Mouse (Mus musculus): Measurements from ENCODE around the gene Gm49361.
A peak's percentile ranks its signal among the peaks of the same experiment; 100 is the strongest.
"Not testable (repeated sequence)": the region's sequence is repeated elsewhere in the genome, so short reads cannot be mapped to it uniquely, and the experiment has no call there.

Gm49361 gene

GRCm38 (mm10) chr14:57690681-57691080, 55.2 kb downstream of the Gm49361 start:
- no peak for DNase-seq (ENCODE audit: low read depth)

GRCm38 (mm10) chr14:57688066-57688465, 57.8 kb downstream of the Gm49361 start:
- not testable (repeated sequence) for DNase-seq (ENCODE audit: low read depth)

- no peak for DNase-seq (ENCODE audit: low read depth)
These were observed 58.5 kb downstream of the Gm49361 start for GRCm38 (mm10) chr14:57687441-57687840.

- no peak for DNase-seq (ENCODE audit: low read depth)
These were observed 59.3 kb downstream of the Gm49361 start for GRCm38 (mm10) chr14:57686647-57687046.

GRCm38 (mm10) chr14:57684579-57684978, 61.3 kb downstream of the Gm49361 start:
- DNase-seq (ENCODE audit: low read depth) = peak; percentile 81

- DNase-seq (ENCODE audit: low read depth) = no peak
These were observed 63.2 kb downstream of the Gm49361 start for GRCm38 (mm10) chr14:57682751-57683150.

- DNase-seq (ENCODE audit: low read depth) = peak; percentile 92
These were observed 65.9 kb downstream of the Gm49361 start for GRCm38 (mm10) chr14:57679958-57680535.

GRCm38 (mm10) chr14:57679523-57679922, 66.4 kb downstream of the Gm49361 start:
- DNase-seq (ENCODE audit: low read depth) = no peak

- DNase-seq (ENCODE audit: low read depth) = no peak
These were observed 70.4 kb downstream of the Gm49361 start for GRCm38 (mm10) chr14:57675481-57675880.

- DNase-seq (ENCODE audit: low read depth) = no peak
These were observed 80.3 kb downstream of the Gm49361 start for GRCm38 (mm10) chr14:57665628-57665950.

GRCm38 (mm10) chr14:57664822-57665627, 80.9 kb downstream of the Gm49361 start, which contains the start of gene Xpo4:
Xpo4 (minus strand) TSS chr14:57665430.
- DNase-seq (ENCODE audit: low read depth) = peak; percentile 89

GRCm38 (mm10) chr14:57664311-57664821, 81.5 kb downstream of the Gm49361 start:
- DNase-seq (ENCODE audit: low read depth) = no peak

- peak; percentile 12 for DNase-seq (ENCODE audit: low read depth)
These were observed 82.3 kb downstream of the Gm49361 start for GRCm38 (mm10) chr14:57663630-57664029.

GRCm38 (mm10) chr14:57658301-57658700, 87.6 kb downstream of the Gm49361 start:
- peak; percentile 28 for DNase-seq (ENCODE audit: low read depth)

- DNase-seq (ENCODE audit: low read depth) = no peak
These were observed 88.4 kb downstream of the Gm49361 start for GRCm38 (mm10) chr14:57657500-57657899.

GRCm38 (mm10) chr14:57656519-57656918, 89.4 kb downstream of the Gm49361 start:
- not testable (repeated sequence) for DNase-seq (ENCODE audit: low read depth)

GRCm38 (mm10) chr14:57649501-57649900, 96.4 kb downstream of the Gm49361 start:
- DNase-seq (ENCODE audit: low read depth) = peak; percentile 39

GRCm38 (mm10) chr14:57646155-57646554, 99.7 kb downstream of the Gm49361 start:
- DNase-seq (ENCODE audit: low read depth) = no peak

- DNase-seq (ENCODE audit: low read depth) = no peak
These were observed 106.8 kb downstream of the Gm49361 start for GRCm38 (mm10) chr14:57639153-57639552.

- no peak for DNase-seq (ENCODE audit: low read depth)
These were observed 111.8 kb downstream of the Gm49361 start for GRCm38 (mm10) chr14:57634141-57634540.

GRCm38 (mm10) chr14:57629595-57629994, 116.3 kb downstream of the Gm49361 start:
- DNase-seq (ENCODE audit: low read depth) = no peak

GRCm38 (mm10) chr14:57622934-57623333, 123.0 kb downstream of the Gm49361 start:
- DNase-seq (ENCODE audit: low read depth) = no peak

- DNase-seq (ENCODE audit: low read depth) = no peak
These were observed 124.2 kb downstream of the Gm49361 start for GRCm38 (mm10) chr14:57621699-57622098.

All from naive thymus-derived CD4-positive, alpha-beta T cell, adult 2 months (primary cell).